Mouse (Mus musculus) lung, adult 2 months (tissue): ENCODE results near the gene Vac14.

Experiments
- CTCF ChIP-seq: fragments of 200-500 bp; IDR thresholded peaks from 2 replicates; pipeline ENCODE4 v1.5.1; 2011; ENCODE audit warnings: mild to moderate bottlenecking, low read length, control low read depth; ENCODE audit not compliant: insufficient read depth
- POLR2A ChIP-seq: fragments of 200-500 bp; IDR thresholded peaks from 2 replicates; pipeline ENCODE4 v1.6.1; 2011; ENCODE audit warnings: low read depth, mild to moderate bottlenecking, control low read depth, low read length, borderline replicate concordance; ENCODE audit errors: extremely low read depth

DNA sequence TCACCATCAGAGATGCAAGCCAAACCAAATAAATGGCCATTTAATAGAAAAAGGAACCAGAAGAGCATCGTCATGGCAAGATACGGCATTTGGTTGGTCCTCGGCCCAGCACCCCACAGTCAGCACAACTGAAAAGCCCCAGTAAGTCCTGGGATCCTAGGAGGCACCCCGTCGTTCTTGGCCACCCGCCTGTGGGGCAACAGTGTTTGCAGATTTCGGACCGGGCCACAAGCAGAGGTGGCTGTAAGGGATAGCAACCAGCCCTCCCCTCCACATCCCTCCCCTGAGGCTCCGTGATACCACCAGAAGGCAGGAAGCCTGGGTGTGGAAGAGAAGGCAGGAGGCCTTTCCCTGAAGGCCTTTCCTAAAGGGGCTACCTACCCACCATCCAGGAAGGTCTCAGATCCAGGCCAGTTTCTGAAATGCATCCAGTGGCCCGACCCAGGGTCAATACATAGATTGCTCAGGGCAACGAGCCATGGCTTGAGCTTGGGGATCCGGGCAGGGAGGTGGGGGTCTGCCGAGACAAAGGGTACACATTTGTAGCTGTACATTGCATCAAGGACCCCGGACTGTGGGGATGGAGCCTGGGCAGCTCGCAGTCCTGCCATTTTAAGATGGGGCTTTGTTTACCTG, 123.5 kb downstream of the Vac14 start:
- no peak for TF ChIP-seq CTCF
- no peak for TF ChIP-seq POLR2A
